Mouse (Mus musculus): Measurements from ENCODE around the gene Rgs6.
A peak's percentile ranks its signal among the peaks of the same experiment; 100 is the strongest.

The Rgs6 gene

GRCm38 (mm10) chr12:83143574-83143973 is 555.5 kb downstream of the Rgs6 start:
- DNase-seq: no peak

GRCm38 (mm10) chr12:83145074-83145473 is 557.0 kb downstream of the Rgs6 start:
- peak; percentile 55 for DNase-seq

- DNase-seq: no peak
Measured at GRCm38 (mm10) chr12:83145902-83146301, 557.8 kb downstream of the Rgs6 start.

- DNase-seq: no peak
Measured at GRCm38 (mm10) chr12:83146917-83147316, 558.8 kb downstream of the Rgs6 start.

GRCm38 (mm10) chr12:83150030-83150429 is 561.9 kb downstream of the Rgs6 start:
- DNase-seq: no peak

GRCm38 (mm10) chr12:83150813-83151212 is 562.7 kb downstream of the Rgs6 start:
- no peak for DNase-seq

- peak; percentile 72 for DNase-seq
Measured at GRCm38 (mm10) chr12:83151474-83151873, 563.4 kb downstream of the Rgs6 start.

- DNase-seq: peak; percentile 66
Measured at GRCm38 (mm10) chr12:83160211-83160610, 572.1 kb downstream of the Rgs6 start.

- DNase-seq: peak; percentile 80
Measured at GRCm38 (mm10) chr12:83160700-83161099, 572.6 kb downstream of the Rgs6 start.

- DNase-seq: no peak
Measured at GRCm38 (mm10) chr12:83163721-83164120, 575.6 kb downstream of the Rgs6 start.

GRCm38 (mm10) chr12:83165058-83165457 is 577.0 kb downstream of the Rgs6 start:
- no peak for DNase-seq

- no peak for DNase-seq
Measured at GRCm38 (mm10) chr12:83168310-83168709, 580.2 kb downstream of the Rgs6 start.

GRCm38 (mm10) chr12:83169495-83170209 is 581.6 kb downstream of the Rgs6 start:
- no peak for DNase-seq

GRCm38 (mm10) chr12:83178770-83179169 is 590.7 kb downstream of the Rgs6 start:
- peak; percentile 68 for DNase-seq

- DNase-seq: no peak
Measured at GRCm38 (mm10) chr12:83179860-83180259, 591.8 kb downstream of the Rgs6 start.

GRCm38 (mm10) chr12:83180561-83180960 is 592.5 kb downstream of the Rgs6 start:
- peak; percentile 96 for DNase-seq

- peak; percentile 19 for DNase-seq
Measured at GRCm38 (mm10) chr12:83201674-83202073, 613.6 kb downstream of the Rgs6 start.

- peak; percentile 84 for DNase-seq
Measured at GRCm38 (mm10) chr12:83204361-83204760, 616.3 kb downstream of the Rgs6 start.

- DNase-seq: peak; percentile 39
Measured at GRCm38 (mm10) chr12:83206866-83207265, 618.8 kb downstream of the Rgs6 start.

- peak; percentile 74 for DNase-seq
Measured at GRCm38 (mm10) chr12:83207481-83207880, 619.4 kb downstream of the Rgs6 start.

GRCm38 (mm10) chr12:83208011-83208410 is 619.9 kb downstream of the Rgs6 start:
- DNase-seq: peak; percentile 89

GRCm38 (mm10) chr12:83208841-83209240 is 620.7 kb downstream of the Rgs6 start:
- DNase-seq: peak; percentile 52

GRCm38 (mm10) chr12:83209461-83209860 is 621.4 kb downstream of the Rgs6 start:
- peak; percentile 75 for DNase-seq

GRCm38 (mm10) chr12:83210294-83210693 is 622.2 kb downstream of the Rgs6 start:
- DNase-seq: no peak

- DNase-seq: peak; percentile 82
Measured at GRCm38 (mm10) chr12:83210735-83211134, 622.6 kb downstream of the Rgs6 start.
